Mouse (Mus musculus) intestine, postnatal 0 days (tissue): ENCODE measurements at regions not wholly inside any gene's neighbourhood (a gene's known extent, or its start where the extent isn't known, plus 50 kb on each side); places are given as distances from the start of the nearest gene placed in this dataset.
"Not testable (repeated sequence)": the region's sequence is repeated elsewhere in the genome, so short reads cannot be mapped to it uniquely, and the experiment has no call there.

ENCODE experiments used
- ATAC-seq: fragments of 200-750 bp; cut with Nextera tagmentation; 2 replicates; pipeline ENCODE4 v1.8.0; 2017; ENCODE audit warnings: mild to moderate bottlenecking, moderate TSS enrichment, moderate library complexity
- H3K27ac ChIP-seq: fragments of 300-500 bp; sonication (generic); 2 replicates; pipeline ENCODE4 v1.5.1; 2014; ENCODE audit warnings: mild to moderate bottlenecking, low read depth, low read length, moderate library complexity
- H3K27me3 ChIP-seq: fragments of 300-500 bp; sonication (generic); replicated peaks from 2 replicates; pipeline ENCODE4 v1.6.1; 2014; ENCODE audit warnings: low read length, mixed read lengths; ENCODE audit not compliant: control insufficient read depth, insufficient read depth
- H3K36me3 ChIP-seq: fragments of 300-500 bp; sonication (generic); 2 replicates; pipeline ENCODE4 v1.6.1; 2014; ENCODE audit warnings: mild to moderate bottlenecking, moderate library complexity; ENCODE audit not compliant: control insufficient read depth, insufficient read depth
- H3K4me1 ChIP-seq: fragments of 300-500 bp; sonication (generic); replicated peaks from 2 replicates; pipeline ENCODE4 v1.6.1; 2014; ENCODE audit warnings: antibody characterized with exemption, low read length, mixed read lengths; ENCODE audit not compliant: control insufficient read depth, insufficient read depth
- H3K4me2 ChIP-seq: fragments of 300-500 bp; sonication (generic); replicated peaks from 2 replicates; pipeline ENCODE4 v1.6.1; 2014; ENCODE audit warnings: low read depth, mild to moderate bottlenecking, moderate library complexity
- H3K4me3 ChIP-seq: fragments of 300-500 bp; sonication (generic); 2 replicates; pipeline ENCODE4 v1.5.1; 2014; ENCODE audit warnings: low read depth, low read length
- H3K9ac ChIP-seq: fragments of 300-500 bp; sonication (generic); 2 replicates; pipeline ENCODE4 v1.6.1; 2014; ENCODE audit warnings: mild to moderate bottlenecking, low read depth, low read length
- H3K9me3 ChIP-seq: fragments of 300-500 bp; sonication (generic); 2 replicates; pipeline ENCODE4 v1.6.1; 2016; ENCODE audit warnings: mixed run types; ENCODE audit not compliant: control insufficient read depth
- CTCF ChIP-seq: sonication (generic); IDR thresholded peaks from 2 replicates; pipeline ENCODE4 v1.5.1; 2016; ENCODE audit warnings: low read depth, mild to moderate bottlenecking, control low read depth, antibody characterized with exemption, moderate library complexity
- WGBS: fragments of 180-500 bp; shearing (Covaris S2); extraction: QIAGEN DNeasy Blood & Tissue Kit; methylation state at CpG from one replicate; pipeline ENCODE4 v1.1.7; 2014; 5-methylcytosine and 5-hydroxymethylcytosine counted together

- Histone ChIP-seq H3K4me3 (no peak overlapping the region), H3K27ac (no peak overlapping the region), H3K27me3 (no peaks in the 10 kb centered on the region), H3K36me3 (no peaks in the 10 kb centered on the region), H3K4me2 (no peak overlapping the region), H3K4me1 (no peaks in the 10 kb centered on the region), H3K9me3 (no peaks in the 10 kb centered on the region), H3K9ac (no peak overlapping the region)
- 37% methylated on average over 16 of the region's 16 CpGs for WGBS
- TF ChIP-seq CTCF = peak; percentile 97
- ATAC-seq = 0 out of 2 replicates have a peak, but pooled peaks have one; percentile 28
These were observed 153.7 kb downstream of the Car8 start for GRCm38 (mm10) chr4:8084954-8085639.

- Histone ChIP-seq H3K27me3 (no peaks in the 10 kb centered on the region), H3K4me2 (no peak overlapping the region), H3K9ac (no peak overlapping the region), H3K4me1 (no peaks in the 10 kb centered on the region), H3K36me3 (no peaks in the 10 kb centered on the region), H3K4me3 (no peak overlapping the region), H3K9me3 (no peaks in the 10 kb centered on the region), H3K27ac (no peak overlapping the region)
- no peak for ATAC-seq
- no peak for TF ChIP-seq CTCF
- WGBS = 44% methylated on average over 4 of the region's 4 CpGs
These were observed 159.5 kb downstream of the Car8 start for GRCm38 (mm10) chr4:8079349-8079748.

GRCm38 (mm10) chr4:8072989-8073573 is 165.8 kb downstream of the Car8 start:
- no peaks in the 10 kb centered on the region for H3K4me1 ChIP-seq
- no peaks in the 10 kb centered on the region for H3K36me3 ChIP-seq
- H3K4me2 ChIP-seq = no peak overlapping the region
- TF ChIP-seq CTCF = no peak
- no peaks in the 10 kb centered on the region for H3K9me3 ChIP-seq
- H3K27me3 ChIP-seq = no peaks in the 10 kb centered on the region
- ATAC-seq = no peak
- 95% methylated on average over 6 of the region's 6 CpGs for WGBS
- no peak overlapping the region for H3K4me3 ChIP-seq
- H3K9ac ChIP-seq = no peak overlapping the region
- H3K27ac ChIP-seq = no peak overlapping the region

GRCm38 (mm10) chr4:8070693-8071092 is 168.1 kb downstream of the Car8 start:
- not testable (repeated sequence) for H3K9me3 ChIP-seq, H3K4me1 ChIP-seq, H3K9ac ChIP-seq, ATAC-seq, H3K27me3 ChIP-seq, H3K4me2 ChIP-seq, H3K36me3 ChIP-seq, H3K4me3 ChIP-seq, H3K27ac ChIP-seq

GRCm38 (mm10) chr4:8068086-8068485 is 170.8 kb downstream of the Car8 start:
- Histone ChIP-seq H3K27ac (no peak overlapping the region), H3K27me3 (no peaks in the 10 kb centered on the region), H3K4me2 (no peak overlapping the region), H3K36me3 (no peaks in the 10 kb centered on the region), H3K4me1 (no peaks in the 10 kb centered on the region), H3K9ac (no peak overlapping the region), H3K9me3 (no peaks in the 10 kb centered on the region), H3K4me3 (no peak overlapping the region)
- TF ChIP-seq CTCF = no peak
- no peak for ATAC-seq
- 37% methylated on average over 2 of the region's 2 CpGs for WGBS

GRCm38 (mm10) chr4:8041776-8042175 is 197.1 kb downstream of the Car8 start:
- H3K4me3 ChIP-seq = no peak overlapping the region
- ATAC-seq = no peak
- H3K27me3 ChIP-seq = no peaks in the 10 kb centered on the region
- TF ChIP-seq CTCF = no peak
- no peak overlapping the region for H3K4me2 ChIP-seq
- no peak overlapping the region for H3K27ac ChIP-seq
- H3K36me3 ChIP-seq = no peaks in the 10 kb centered on the region
- no peaks in the 10 kb centered on the region for H3K9me3 ChIP-seq
- no peaks in the 10 kb centered on the region for H3K4me1 ChIP-seq
- WGBS = 80% methylated on average over 4 of the region's 4 CpGs
- H3K9ac ChIP-seq = no peak overlapping the region

GRCm38 (mm10) chr4:8037863-8038262 is 201.0 kb downstream of the Car8 start:
- ATAC-seq = no peak
- no peak overlapping the region for H3K4me3 ChIP-seq
- H3K27ac ChIP-seq = no peak overlapping the region
- H3K36me3 ChIP-seq = no peaks in the 10 kb centered on the region
- H3K4me2 ChIP-seq = no peak overlapping the region
- H3K9me3 ChIP-seq = no peaks in the 10 kb centered on the region
- whole genome bisulfite sequencing = 90% methylated on average over 1 of the region's 1 CpGs
- no peaks in the 10 kb centered on the region for H3K27me3 ChIP-seq
- H3K4me1 ChIP-seq = no peaks in the 10 kb centered on the region
- no peak overlapping the region for H3K9ac ChIP-seq
- TF ChIP-seq CTCF = no peak

- not testable (repeated sequence) for H3K4me2 ChIP-seq, H3K27me3 ChIP-seq, H3K27ac ChIP-seq, ATAC-seq, H3K4me1 ChIP-seq, H3K9me3 ChIP-seq, H3K9ac ChIP-seq, H3K36me3 ChIP-seq, H3K4me3 ChIP-seq
- WGBS = 78% methylated on average over 1 of the region's 1 CpGs
These were observed 205.4 kb downstream of the Car8 start for GRCm38 (mm10) chr4:8033402-8033801.
